Mouse (Mus musculus): ENCODE results near the gene Dnm2. TPM values are rescaled to one million over a fixed set of nuclear protein-coding genes. Genes with fewer than 3 reads are reported as not detected.
A peak's percentile ranks its signal among the peaks of the same experiment; 100 is the strongest.

Dnm2 gene
- polyA plus RNA-seq, 1 experiment, result 68.6 TPM

DNA sequence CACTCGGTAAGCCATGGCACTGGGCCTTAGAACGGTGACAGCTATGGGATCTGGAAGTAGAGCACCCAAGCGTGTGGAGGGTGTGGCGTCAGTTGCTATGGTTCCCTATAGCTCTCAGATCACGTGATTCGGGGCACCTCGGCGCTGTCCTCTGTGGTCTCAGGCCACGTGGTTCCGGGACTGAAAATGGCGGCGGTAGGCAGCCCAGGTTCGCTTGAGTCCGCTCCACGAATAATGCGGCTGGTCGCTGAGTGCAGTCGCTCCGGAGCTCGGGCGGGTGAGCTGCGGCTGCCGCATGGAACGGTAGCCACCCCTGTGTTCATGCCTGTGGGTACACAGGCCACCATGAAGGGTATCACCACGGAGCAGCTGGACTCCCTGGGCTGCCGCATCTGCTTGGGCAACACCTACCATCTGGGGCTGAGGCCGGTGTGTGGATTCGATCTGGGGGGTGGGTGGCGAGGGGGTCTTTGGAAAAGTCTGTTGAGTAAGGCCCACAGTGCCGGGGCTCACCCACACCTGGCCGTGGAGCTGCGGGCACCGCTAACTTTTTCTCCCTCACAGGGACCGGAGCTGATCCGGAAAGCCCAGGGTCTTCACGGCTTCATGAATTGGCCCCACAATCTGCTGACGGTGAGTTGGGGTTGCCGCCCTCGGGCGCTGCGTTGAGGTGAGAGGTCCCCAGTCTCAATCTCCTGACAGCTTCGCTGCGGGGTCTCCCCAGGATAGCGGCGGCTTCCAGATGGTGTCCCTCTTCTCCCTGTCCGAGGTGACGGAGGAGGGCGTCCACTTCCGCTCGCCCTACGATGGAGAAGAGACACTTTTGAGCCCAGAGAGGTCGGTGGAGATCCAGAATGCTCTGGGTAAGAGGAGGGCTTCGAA lies 12.8 kb upstream of the Dnm2 start, which contains the start of gene Qtrt1:
Gene Qtrt1, plus strand, starts transcription at position 169 of the 882 bp plus-strand sequence.
- Histone ChIP-seq H3K27ac (ENCODE audit: insufficient read depth, low read length) (no peak within 1 kb of the TSS; the same call in 1 of the 2 replicates), H3K4me3 (replicated peaks; ENCODE audit: insufficient read depth, low read depth, low read length) (peak within 1 kb of the TSS; percentile 67), H3K4me1 (ENCODE audit: control insufficient read depth, insufficient read depth, low read length) (no peaks in the 10 kb centered on the region), H3K27me3 (ENCODE audit: control insufficient read depth, insufficient read depth, low read length) (no peaks in the 10 kb centered on the region)
- peak; percentile 83 to 89 for DNase-seq
- no peak; the same call in 1 of the 2 replicates for TF ChIP-seq CTCF (IDR thresholded peaks at IDR 0.05; ENCODE audit: borderline replicate concordance, insufficient read depth, low read depth, low read length)
- TF ChIP-seq POLR2A (IDR thresholded peaks at IDR 0.05; ENCODE audit: borderline replicate concordance, insufficient read depth, low read length), result peak; percentile 47; the same call in 1 of the 2 replicates
- WGBS, result 1% methylated on average over 53 of the region's 53 CpGs

GRCm38 (mm10) chr9:21417866-21418265 lies 6.8 kb upstream of the Dnm2 start:
- WGBS, result 92% methylated on average over 2 of the region's 2 CpGs
- DNase-seq, result no peak
- no peak for TF ChIP-seq POLR2A (IDR thresholded peaks at IDR 0.05; ENCODE audit: borderline replicate concordance, insufficient read depth, low read length)
- no peak for TF ChIP-seq CTCF (IDR thresholded peaks at IDR 0.05; ENCODE audit: borderline replicate concordance, insufficient read depth, low read depth, low read length)
- no peaks in the 10 kb centered on the region for H3K27me3 ChIP-seq (ENCODE audit: control insufficient read depth, insufficient read depth, low read length)
- H3K4me1 ChIP-seq (ENCODE audit: control insufficient read depth, insufficient read depth, low read length), result no peaks in the 10 kb centered on the region
- H3K4me3 ChIP-seq (replicated peaks; ENCODE audit: insufficient read depth, low read depth, low read length), result no peak overlapping the region
- H3K27ac ChIP-seq (ENCODE audit: insufficient read depth, low read length), result no peak overlapping the region

- Histone ChIP-seq H3K27me3 (ENCODE audit: control insufficient read depth, insufficient read depth, low read length) (no peaks in the 10 kb centered on the region), H3K4me1 (ENCODE audit: control insufficient read depth, insufficient read depth, low read length) (no peaks in the 10 kb centered on the region), H3K4me3 (replicated peaks; ENCODE audit: insufficient read depth, low read depth, low read length) (no peak overlapping the region), H3K27ac (ENCODE audit: insufficient read depth, low read length) (no peak overlapping the region)
- 85% methylated on average over 2 of the region's 2 CpGs for WGBS
- DNase-seq, result no peak
- TF ChIP-seq CTCF (IDR thresholded peaks at IDR 0.05; ENCODE audit: borderline replicate concordance, insufficient read depth, low read depth, low read length) (no peak), POLR2A (IDR thresholded peaks at IDR 0.05; ENCODE audit: borderline replicate concordance, insufficient read depth, low read length) (no peak)
These were observed 5.1 kb upstream of the Dnm2 start for GRCm38 (mm10) chr9:21419646-21420045.

DNA sequence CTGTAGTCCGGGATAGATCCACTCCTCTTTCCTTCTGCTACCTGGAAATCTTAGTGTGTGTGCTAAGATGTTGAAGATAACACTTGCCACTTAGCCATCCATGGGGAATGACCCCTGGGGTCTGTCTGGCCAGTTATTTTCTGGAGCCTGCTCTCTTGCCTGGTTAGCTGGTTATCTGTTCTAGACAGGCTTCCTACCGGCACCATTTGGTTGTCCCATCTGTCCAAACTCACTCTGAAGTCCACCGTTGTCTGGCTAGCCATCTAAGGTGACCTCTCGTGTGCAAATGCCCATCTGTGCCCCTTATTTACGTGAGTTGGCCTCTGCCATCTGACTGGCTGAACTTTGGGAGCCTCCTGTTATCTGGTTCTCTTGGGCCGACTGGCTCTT lies 843 bp downstream of the Dnm2 start:
- Histone ChIP-seq H3K27me3 (ENCODE audit: control insufficient read depth, insufficient read depth, low read length) (no peaks in the 10 kb centered on the region), H3K4me1 (ENCODE audit: control insufficient read depth, insufficient read depth, low read length) (peaks cover 31% of the 10 kb centered on the region), H3K27ac (ENCODE audit: insufficient read depth, low read length) (peak overlapping the region; percentile 15), H3K4me3 (replicated peaks; ENCODE audit: insufficient read depth, low read depth, low read length) (peak overlapping the region; percentile 83)
- TF ChIP-seq CTCF (IDR thresholded peaks at IDR 0.05; ENCODE audit: borderline replicate concordance, insufficient read depth, low read depth, low read length) (no peak), POLR2A (IDR thresholded peaks at IDR 0.05; ENCODE audit: borderline replicate concordance, insufficient read depth, low read length) (no peak)
- WGBS, result 0% methylated on average over 6 of the region's 6 CpGs
- peak; percentile 66 to 79 for DNase-seq

DNA sequence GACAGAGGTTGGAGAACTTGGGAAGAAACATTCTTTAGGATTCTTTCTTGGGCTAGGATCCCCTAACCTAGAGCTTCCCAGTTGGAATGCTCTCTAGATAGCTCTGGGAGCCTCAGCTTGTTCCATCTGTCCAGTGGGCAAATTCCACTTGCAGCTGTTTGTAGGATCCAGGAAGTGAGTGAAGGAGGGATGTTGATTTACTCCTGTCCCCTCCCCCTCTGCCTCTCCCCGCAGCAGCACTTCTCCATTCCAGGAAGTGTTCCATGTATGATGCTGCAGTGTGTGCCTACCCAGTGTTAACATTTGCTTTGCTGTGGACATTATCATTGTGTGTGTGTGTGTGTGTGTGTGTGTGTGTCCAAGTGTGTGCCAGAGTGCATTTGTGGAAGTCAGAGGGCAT lies 1.3 kb downstream of the Dnm2 start:
- peaks cover 33% of the 10 kb centered on the region for H3K4me1 ChIP-seq (ENCODE audit: control insufficient read depth, insufficient read depth, low read length)
- DNase-seq, result no peak
- H3K27me3 ChIP-seq (ENCODE audit: control insufficient read depth, insufficient read depth, low read length), result no peaks in the 10 kb centered on the region
- 0% methylated on average over 1 of the region's 1 CpGs for WGBS
- peak overlapping the region; percentile 83 for H3K4me3 ChIP-seq (replicated peaks; ENCODE audit: insufficient read depth, low read depth, low read length)
- TF ChIP-seq POLR2A (IDR thresholded peaks at IDR 0.05; ENCODE audit: borderline replicate concordance, insufficient read depth, low read length) (no peak), CTCF (IDR thresholded peaks at IDR 0.05; ENCODE audit: borderline replicate concordance, insufficient read depth, low read depth, low read length) (no peak)
- H3K27ac ChIP-seq (ENCODE audit: insufficient read depth, low read length), result peak overlapping the region; percentile 15; the same call in 1 of the 2 replicates

- Histone ChIP-seq H3K27me3 (ENCODE audit: control insufficient read depth, insufficient read depth, low read length) (no peaks in the 10 kb centered on the region), H3K27ac (ENCODE audit: insufficient read depth, low read length) (peak overlapping the region; percentile 40; the same call in 1 of the 2 replicates), H3K4me3 (replicated peaks; ENCODE audit: insufficient read depth, low read depth, low read length) (peak overlapping the region; percentile 41), H3K4me1 (ENCODE audit: control insufficient read depth, insufficient read depth, low read length) (peaks cover 34% of the 10 kb centered on the region)
- WGBS, result 38% methylated on average over 2 of the region's 2 CpGs
- no peak for TF ChIP-seq CTCF (IDR thresholded peaks at IDR 0.05; ENCODE audit: borderline replicate concordance, insufficient read depth, low read depth, low read length)
- TF ChIP-seq POLR2A (IDR thresholded peaks at IDR 0.05; ENCODE audit: borderline replicate concordance, insufficient read depth, low read length), result no peak
- no peak for DNase-seq
These were observed 1.8 kb downstream of the Dnm2 start for GRCm38 (mm10) chr9:21426525-21426924.

GRCm38 (mm10) chr9:21427773-21428172 lies 3.1 kb downstream of the Dnm2 start:
- Histone ChIP-seq H3K27me3 (ENCODE audit: control insufficient read depth, insufficient read depth, low read length) (no peaks in the 10 kb centered on the region), H3K4me3 (replicated peaks; ENCODE audit: insufficient read depth, low read depth, low read length) (no peak overlapping the region), H3K4me1 (ENCODE audit: control insufficient read depth, insufficient read depth, low read length) (peaks cover 34% of the 10 kb centered on the region), H3K27ac (ENCODE audit: insufficient read depth, low read length) (0 out of 2 replicates have a peak overlapping the region, but pooled peaks have one; percentile 0)
- no peak for TF ChIP-seq POLR2A (IDR thresholded peaks at IDR 0.05; ENCODE audit: borderline replicate concordance, insufficient read depth, low read length)
- no peak for TF ChIP-seq CTCF (IDR thresholded peaks at IDR 0.05; ENCODE audit: borderline replicate concordance, insufficient read depth, low read depth, low read length)
- DNase-seq, result peak; percentile 68 to 72
- WGBS, result 12% methylated on average over 2 of the region's 2 CpGs
